Mouse (Mus musculus) forebrain, postnatal 0 days (tissue): ENCODE results near the gene Ldhd. TPM values are rescaled to one million over a fixed set of nuclear protein-coding genes. Genes with fewer than 3 reads are reported as not detected.
A peak's percentile ranks its signal among the peaks of the same experiment; 100 is the strongest.

Source experiments
- ATAC-seq: fragments of 200-750 bp; cut with Nextera tagmentation; 2 replicates; pipeline ENCODE4 v1.8.0; 2017; ENCODE audit warnings: mild to moderate bottlenecking, moderate library complexity
- DNase-seq: peaks from one replicate; pipeline ENCODE4 v3.0.0-alpha.2; 2015
- H3K27ac ChIP-seq: fragments of 300-500 bp; sonication (generic); 2 replicates; pipeline ENCODE4 v1.5.1; 2014; ENCODE audit warnings: low read depth, mild to moderate bottlenecking, antibody characterized with exemption, low read length, moderate library complexity, mixed read lengths
- H3K27me3 ChIP-seq: fragments of 300-500 bp; sonication (generic); 2 replicates; pipeline ENCODE4 v1.6.1; 2014; ENCODE audit warnings: mild to moderate bottlenecking, low read length, mixed read lengths; ENCODE audit not compliant: insufficient read depth
- H3K36me3 ChIP-seq: fragments of 300-500 bp; sonication (generic); 2 replicates; pipeline ENCODE4 v1.6.1; 2014; ENCODE audit warnings: mild to moderate bottlenecking, moderate library complexity; ENCODE audit not compliant: insufficient read depth
- H3K4me1 ChIP-seq: fragments of 300-500 bp; sonication (generic); 2 replicates; pipeline ENCODE4 v1.6.1; 2014; ENCODE audit warnings: antibody characterized with exemption; ENCODE audit not compliant: insufficient read depth
- H3K4me2 ChIP-seq: fragments of 300-500 bp; sonication (generic); 2 replicates; pipeline ENCODE4 v1.6.1; 2014; ENCODE audit warnings: low read depth, mild to moderate bottlenecking, moderate library complexity
- H3K4me3 ChIP-seq: fragments of 300-500 bp; sonication (generic); 2 replicates; pipeline ENCODE4 v1.5.1; 2014; ENCODE audit warnings: low read depth, low read length, mixed read lengths
- H3K9ac ChIP-seq: fragments of 300-500 bp; sonication (generic); 2 replicates; pipeline ENCODE4 v1.6.1; 2014; ENCODE audit warnings: mild to moderate bottlenecking
- H3K9me3 ChIP-seq: fragments of 300-500 bp; sonication (generic); 2 replicates; pipeline ENCODE4 v1.6.1; 2016; ENCODE audit warnings: low read length
- CTCF ChIP-seq: sonication (generic); IDR thresholded peaks from 2 replicates; pipeline ENCODE4 v1.5.1; 2016; ENCODE audit warnings: antibody characterized with exemption, control low read depth, low read depth
- WGBS: fragments of 180-500 bp; shearing (Covaris S2); extraction: QIAGEN DNeasy Blood & Tissue Kit; methylation state at CpG from one replicate; pipeline ENCODE4 v1.1.7; 2014; 5-methylcytosine and 5-hydroxymethylcytosine counted together
- polyA plus RNA-seq: library from polyadenylated mRNA; unstranded; fragments of >200 nt; fragmentation: Nextera tagmentation; extraction: Ambion mirVana; gene quantifications from 2 replicates; pipeline ENCODE4 v1.2.1, GENCODE M21; 2015
- total RNA-seq: library from RNA; depleted of rRNA; stranded (reverse); fragments of >200 nt; gene quantifications from 2 replicates; pipeline ENCODE4 v1.2.3, GENCODE M21; 2014; rRNA removed

The Ldhd gene
- total RNA-seq (0.54 and 1.8 TPM in 2 replicates), polyA plus RNA-seq (0.65 and 1.1 TPM in 2 replicates)

GRCm38 (mm10) chr8:111630105-111630521, at the start of gene Ldhd:
TSS of gene Ldhd (minus strand) at chr8:111630374.
- no peaks in the 10 kb centered on the region for H3K27me3 ChIP-seq
- peaks cover 6% of the 10 kb centered on the region for H3K36me3 ChIP-seq
- H3K4me2 ChIP-seq = peak within 1 kb of the TSS; percentile 42
- no peaks in the 10 kb centered on the region for H3K4me1 ChIP-seq
- no peak within 1 kb of the TSS for H3K27ac ChIP-seq
- peak within 1 kb of the TSS; percentile 19; the same call in 1 of the 2 replicates for H3K9ac ChIP-seq
- DNase-seq = peak; percentile 28
- H3K4me3 ChIP-seq = peak within 1 kb of the TSS; percentile 22
- TF ChIP-seq CTCF = no peak
- H3K9me3 ChIP-seq = no peaks in the 10 kb centered on the region
- peak; percentile 49 for ATAC-seq
- 24% methylated on average over 13 of the region's 13 CpGs for WGBS

DNA sequence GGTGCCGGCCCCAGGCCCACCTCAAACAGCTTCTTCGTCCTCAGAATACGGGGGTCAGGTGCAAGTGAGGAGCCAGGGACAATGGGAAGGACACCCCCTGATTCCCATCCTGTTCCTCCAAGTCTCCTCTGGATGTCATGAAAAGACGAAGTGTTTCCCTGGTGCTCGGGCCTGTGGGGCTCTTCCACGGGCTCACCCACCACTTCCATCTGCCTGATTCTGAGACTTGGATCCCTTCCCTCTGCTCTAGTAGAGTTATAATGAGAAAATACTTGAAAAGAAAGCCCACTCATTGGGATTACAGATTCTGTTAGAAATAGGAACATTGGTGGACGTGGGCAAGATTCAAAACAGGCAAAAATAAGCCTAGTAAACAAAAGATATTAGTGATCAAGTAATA, 48.7 kb upstream of the Ldhd start:
- no peaks in the 10 kb centered on the region for H3K27me3 ChIP-seq
- H3K36me3 ChIP-seq = no peaks in the 10 kb centered on the region
- no peak for TF ChIP-seq CTCF
- ATAC-seq = no peak
- no peaks in the 10 kb centered on the region for H3K4me1 ChIP-seq
- no peak overlapping the region for H3K9ac ChIP-seq
- no peak overlapping the region for H3K27ac ChIP-seq
- H3K9me3 ChIP-seq = no peaks in the 10 kb centered on the region
- WGBS = 84% methylated on average over 7 of the region's 7 CpGs
- no peak overlapping the region for H3K4me3 ChIP-seq
- DNase-seq = no peak
- no peak overlapping the region for H3K4me2 ChIP-seq

GRCm38 (mm10) chr8:111678111-111678510, 47.9 kb upstream of the Ldhd start:
- 26% methylated on average over 3 of the region's 3 CpGs for WGBS
- H3K9ac ChIP-seq = no peak overlapping the region
- H3K4me1 ChIP-seq = no peaks in the 10 kb centered on the region
- TF ChIP-seq CTCF = peak; percentile 82
- H3K4me2 ChIP-seq = no peak overlapping the region
- H3K27ac ChIP-seq = no peak overlapping the region
- ATAC-seq (peak; percentile 43; the same call in 1 of the 2 replicates), DNase-seq (peak; percentile 79)
- no peaks in the 10 kb centered on the region for H3K9me3 ChIP-seq
- H3K27me3 ChIP-seq = no peaks in the 10 kb centered on the region
- no peaks in the 10 kb centered on the region for H3K36me3 ChIP-seq
- no peak overlapping the region for H3K4me3 ChIP-seq

DNA sequence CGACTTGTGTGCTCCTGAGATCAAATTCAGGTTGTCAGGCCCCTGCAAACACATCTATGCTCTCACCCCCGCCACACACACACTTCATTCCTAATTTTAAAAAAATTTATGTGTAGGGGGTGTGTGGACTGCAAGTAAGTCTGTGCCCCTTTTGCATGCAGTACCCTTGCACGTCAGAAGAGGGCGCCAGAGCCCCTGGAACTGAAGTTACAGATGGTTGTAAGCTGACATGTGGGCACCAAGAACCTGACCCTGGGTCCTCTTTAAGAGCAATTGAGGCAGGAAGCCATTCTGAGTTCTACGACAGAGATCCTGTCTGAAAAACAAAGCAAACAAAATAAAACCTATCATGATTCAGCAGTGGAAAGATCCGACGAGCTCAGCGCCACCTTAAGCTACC, 46.1 kb upstream of the Ldhd start:
- H3K27me3 ChIP-seq = no peaks in the 10 kb centered on the region
- H3K4me2 ChIP-seq = no peak overlapping the region
- H3K9me3 ChIP-seq = no peaks in the 10 kb centered on the region
- no peak overlapping the region for H3K4me3 ChIP-seq
- no peaks in the 10 kb centered on the region for H3K4me1 ChIP-seq
- DNase-seq = no peak
- 81% methylated on average over 8 of the region's 8 CpGs for WGBS
- no peak for ATAC-seq
- peak; percentile 54 for TF ChIP-seq CTCF
- no peak overlapping the region for H3K27ac ChIP-seq
- no peak overlapping the region for H3K9ac ChIP-seq
- peaks cover 7% of the 10 kb centered on the region for H3K36me3 ChIP-seq

GRCm38 (mm10) chr8:111666751-111667150, 36.6 kb upstream of the Ldhd start:
- Histone ChIP-seq H3K27ac (no peak overlapping the region), H3K36me3 (peaks cover 37% of the 10 kb centered on the region), H3K9me3 (no peaks in the 10 kb centered on the region), H3K4me1 (no peaks in the 10 kb centered on the region), H3K4me2 (no peak overlapping the region), H3K9ac (no peak overlapping the region), H3K27me3 (no peaks in the 10 kb centered on the region), H3K4me3 (no peak overlapping the region)
- DNase-seq (no peak), ATAC-seq (no peak)
- 89% methylated on average over 2 of the region's 2 CpGs for WGBS
- no peak for TF ChIP-seq CTCF

- ATAC-seq = no peak
- no peak overlapping the region for H3K4me2 ChIP-seq
- TF ChIP-seq CTCF = peak; percentile 80
- no peak overlapping the region for H3K9ac ChIP-seq
- no peaks in the 10 kb centered on the region for H3K4me1 ChIP-seq
- peak; percentile 45 for DNase-seq
- peaks cover 28% of the 10 kb centered on the region for H3K36me3 ChIP-seq
- 88% methylated on average over 3 of the region's 3 CpGs for WGBS
- H3K27me3 ChIP-seq = no peaks in the 10 kb centered on the region
- no peaks in the 10 kb centered on the region for H3K9me3 ChIP-seq
- no peak overlapping the region for H3K4me3 ChIP-seq
- H3K27ac ChIP-seq = no peak overlapping the region
Observed at GRCm38 (mm10) chr8:111662473-111662872, 32.3 kb upstream of the Ldhd start.

GRCm38 (mm10) chr8:111658819-111659423, 28.7 kb upstream of the Ldhd start:
- H3K27me3 ChIP-seq = no peaks in the 10 kb centered on the region
- no peak overlapping the region for H3K4me2 ChIP-seq
- 91% methylated on average over 6 of the region's 6 CpGs for WGBS
- H3K27ac ChIP-seq = no peak overlapping the region
- H3K36me3 ChIP-seq = peaks cover 22% of the 10 kb centered on the region
- ATAC-seq (no peak), DNase-seq (no peak)
- no peak overlapping the region for H3K9ac ChIP-seq
- no peaks in the 10 kb centered on the region for H3K9me3 ChIP-seq
- TF ChIP-seq CTCF = no peak
- H3K4me3 ChIP-seq = no peak overlapping the region
- H3K4me1 ChIP-seq = no peaks in the 10 kb centered on the region
